Mouse (Mus musculus) embryonic facial prominence, embryonic 12.5 days (tissue): ENCODE results near the gene Smoc1. TPM values are rescaled to one million over a fixed set of nuclear protein-coding genes. Genes with fewer than 3 reads are reported as not detected.

Source experiments
- ATAC-seq: fragments of 200-750 bp; cut with Nextera tagmentation; 2 replicates; pipeline ENCODE4 v1.8.0; 2017; ENCODE audit not compliant: insufficient number of reproducible peaks, insufficient read depth, low FRiP score, low TSS enrichment
- H3K27ac ChIP-seq: fragments of 300-500 bp; sonication (generic); 2 replicates; pipeline ENCODE4 v1.5.1; 2016; ENCODE audit warnings: mild to moderate bottlenecking
- H3K27me3 ChIP-seq: fragments of 300-500 bp; sonication (generic); 2 replicates; pipeline ENCODE4 v1.6.1; 2016; ENCODE audit warnings: mild to moderate bottlenecking, moderate library complexity
- H3K36me3 ChIP-seq: fragments of 300-500 bp; sonication (generic); 2 replicates; pipeline ENCODE4 v1.6.1; 2016; ENCODE audit warnings: mild to moderate bottlenecking
- H3K4me1 ChIP-seq: fragments of 300-500 bp; sonication (generic); 2 replicates; pipeline ENCODE4 v1.6.1; 2016
- H3K4me2 ChIP-seq: fragments of 300-500 bp; sonication (generic); replicated peaks from 2 replicates; pipeline ENCODE4 v1.6.1; 2016; ENCODE audit warnings: mild to moderate bottlenecking, moderate library complexity
- H3K4me3 ChIP-seq: fragments of 300-500 bp; sonication (generic); 2 replicates; pipeline ENCODE4 v1.5.1; 2016; ENCODE audit warnings: mild to moderate bottlenecking
- H3K9ac ChIP-seq: fragments of 300-500 bp; sonication (generic); 2 replicates; pipeline ENCODE4 v1.6.1; 2016; ENCODE audit warnings: mild to moderate bottlenecking, moderate library complexity
- H3K9me3 ChIP-seq: fragments of 300-500 bp; sonication (generic); 2 replicates; pipeline ENCODE4 v1.6.1; 2016; ENCODE audit warnings: mild to moderate bottlenecking, moderate library complexity
- WGBS: fragments of 180-500 bp; shearing (Covaris S2); methylation state at CpG from one replicate; pipeline ENCODE4 v1.1.7; 2016; 5-methylcytosine and 5-hydroxymethylcytosine counted together
- polyA plus RNA-seq: library from polyadenylated mRNA; unstranded; fragments of >200 nt; fragmentation: Nextera tagmentation; extraction: Ambion mirVana; gene quantifications from 2 replicates; pipeline ENCODE4 v1.2.1, GENCODE M21; 2016

Gene Smoc1
- polyA plus RNA-seq, 1 experiment from 2014 or later: 14.7 TPM

GRCm38 (mm10) chr12:81160425-81160824 is 133.8 kb downstream of the Smoc1 start:
- no peak for ATAC-seq
- Histone ChIP-seq H3K9ac (no peak overlapping the region), H3K4me1 (no peaks in the 10 kb centered on the region), H3K27ac (no peak overlapping the region), H3K4me2 (no peak overlapping the region), H3K27me3 (no peaks in the 10 kb centered on the region), H3K36me3 (no peaks in the 10 kb centered on the region), H3K4me3 (no peak overlapping the region), H3K9me3 (no peaks in the 10 kb centered on the region)
- WGBS: 94% methylated on average over 3 of the region's 3 CpGs

GRCm38 (mm10) chr12:81160831-81161230 is 134.2 kb downstream of the Smoc1 start:
- no peak for ATAC-seq
- Histone ChIP-seq H3K27me3 (no peaks in the 10 kb centered on the region), H3K27ac (no peak overlapping the region), H3K9me3 (no peaks in the 10 kb centered on the region), H3K9ac (no peak overlapping the region), H3K4me3 (no peak overlapping the region), H3K36me3 (no peaks in the 10 kb centered on the region), H3K4me1 (no peaks in the 10 kb centered on the region), H3K4me2 (no peak overlapping the region)
- 66% methylated on average over 5 of the region's 5 CpGs for WGBS

GRCm38 (mm10) chr12:81161282-81161681 is 134.7 kb downstream of the Smoc1 start:
- WGBS: 83% methylated on average over 2 of the region's 2 CpGs
- H3K4me3 ChIP-seq: no peak overlapping the region
- no peaks in the 10 kb centered on the region for H3K27me3 ChIP-seq
- no peaks in the 10 kb centered on the region for H3K9me3 ChIP-seq
- H3K36me3 ChIP-seq: no peaks in the 10 kb centered on the region
- no peak overlapping the region for H3K4me2 ChIP-seq
- no peak overlapping the region for H3K27ac ChIP-seq
- no peak overlapping the region for H3K9ac ChIP-seq
- no peaks in the 10 kb centered on the region for H3K4me1 ChIP-seq
- no peak for ATAC-seq

- WGBS: 75% methylated on average over 3 of the region's 3 CpGs
- ATAC-seq: no peak
- H3K9ac ChIP-seq: no peak overlapping the region
- no peaks in the 10 kb centered on the region for H3K9me3 ChIP-seq
- H3K27me3 ChIP-seq: no peaks in the 10 kb centered on the region
- no peak overlapping the region for H3K27ac ChIP-seq
- no peak overlapping the region for H3K4me2 ChIP-seq
- no peaks in the 10 kb centered on the region for H3K36me3 ChIP-seq
- no peak overlapping the region for H3K4me3 ChIP-seq
- no peaks in the 10 kb centered on the region for H3K4me1 ChIP-seq
Measured at GRCm38 (mm10) chr12:81163131-81163530, 136.5 kb downstream of the Smoc1 start.

GRCm38 (mm10) chr12:81163566-81163965 is 137.0 kb downstream of the Smoc1 start:
- H3K9me3 ChIP-seq: no peaks in the 10 kb centered on the region
- H3K4me1 ChIP-seq: no peaks in the 10 kb centered on the region
- no peaks in the 10 kb centered on the region for H3K27me3 ChIP-seq
- WGBS: 86% methylated on average over 3 of the region's 3 CpGs
- no peak overlapping the region for H3K4me2 ChIP-seq
- ATAC-seq: no peak
- no peak overlapping the region for H3K4me3 ChIP-seq
- H3K36me3 ChIP-seq: no peaks in the 10 kb centered on the region
- H3K9ac ChIP-seq: no peak overlapping the region
- no peak overlapping the region for H3K27ac ChIP-seq

GRCm38 (mm10) chr12:81166092-81166491 is 139.5 kb downstream of the Smoc1 start:
- Histone ChIP-seq H3K36me3 (no peaks in the 10 kb centered on the region), H3K9ac (no peak overlapping the region), H3K4me1 (no peaks in the 10 kb centered on the region), H3K4me2 (no peak overlapping the region), H3K9me3 (no peaks in the 10 kb centered on the region), H3K27ac (no peak overlapping the region), H3K4me3 (no peak overlapping the region), H3K27me3 (no peaks in the 10 kb centered on the region)
- no peak for ATAC-seq
- 43% methylated on average over 10 of the region's 10 CpGs for WGBS

GRCm38 (mm10) chr12:81166615-81167014 is 140.0 kb downstream of the Smoc1 start:
- WGBS: 85% methylated on average over 8 of the region's 8 CpGs
- no peak for ATAC-seq
- Histone ChIP-seq H3K4me3 (no peak overlapping the region), H3K36me3 (no peaks in the 10 kb centered on the region), H3K4me2 (no peak overlapping the region), H3K27ac (no peak overlapping the region), H3K4me1 (no peaks in the 10 kb centered on the region), H3K9me3 (no peaks in the 10 kb centered on the region), H3K9ac (no peak overlapping the region), H3K27me3 (no peaks in the 10 kb centered on the region)

GRCm38 (mm10) chr12:81167142-81167541 is 140.5 kb downstream of the Smoc1 start:
- H3K27me3 ChIP-seq: no peaks in the 10 kb centered on the region
- no peak overlapping the region for H3K4me2 ChIP-seq
- H3K27ac ChIP-seq: no peak overlapping the region
- no peaks in the 10 kb centered on the region for H3K36me3 ChIP-seq
- no peaks in the 10 kb centered on the region for H3K9me3 ChIP-seq
- no peak overlapping the region for H3K9ac ChIP-seq
- no peak overlapping the region for H3K4me3 ChIP-seq
- H3K4me1 ChIP-seq: no peaks in the 10 kb centered on the region
- 89% methylated on average over 9 of the region's 9 CpGs for WGBS
- no peak for ATAC-seq

- Histone ChIP-seq H3K4me1 (no peaks in the 10 kb centered on the region), H3K27ac (no peak overlapping the region), H3K27me3 (no peaks in the 10 kb centered on the region), H3K4me3 (no peak overlapping the region), H3K9ac (no peak overlapping the region), H3K9me3 (no peaks in the 10 kb centered on the region), H3K4me2 (no peak overlapping the region), H3K36me3 (no peaks in the 10 kb centered on the region)
- ATAC-seq: no peak
- 89% methylated on average over 7 of the region's 7 CpGs for WGBS
Measured at GRCm38 (mm10) chr12:81168031-81168430, 141.4 kb downstream of the Smoc1 start.

GRCm38 (mm10) chr12:81168494-81168893 is 141.9 kb downstream of the Smoc1 start:
- no peaks in the 10 kb centered on the region for H3K27me3 ChIP-seq
- 78% methylated on average over 2 of the region's 2 CpGs for WGBS
- H3K27ac ChIP-seq: no peak overlapping the region
- no peaks in the 10 kb centered on the region for H3K36me3 ChIP-seq
- H3K4me1 ChIP-seq: no peaks in the 10 kb centered on the region
- ATAC-seq: no peak
- no peak overlapping the region for H3K9ac ChIP-seq
- H3K4me2 ChIP-seq: no peak overlapping the region
- H3K4me3 ChIP-seq: no peak overlapping the region
- no peaks in the 10 kb centered on the region for H3K9me3 ChIP-seq

GRCm38 (mm10) chr12:81170076-81170475 is 143.5 kb downstream of the Smoc1 start:
- Histone ChIP-seq H3K4me2 (no peak overlapping the region), H3K27ac (no peak overlapping the region), H3K4me3 (no peak overlapping the region), H3K9ac (no peak overlapping the region), H3K36me3 (no peaks in the 10 kb centered on the region), H3K4me1 (0 out of 2 replicates have a peak, but pooled peaks cover under 1% of the 10 kb centered on the region), H3K9me3 (no peaks in the 10 kb centered on the region), H3K27me3 (no peaks in the 10 kb centered on the region)
- ATAC-seq: no peak
- 79% methylated on average over 2 of the region's 2 CpGs for WGBS

- 90% methylated on average over 3 of the region's 3 CpGs for WGBS
- Histone ChIP-seq H3K9me3 (no peaks in the 10 kb centered on the region), H3K27me3 (no peaks in the 10 kb centered on the region), H3K36me3 (no peaks in the 10 kb centered on the region), H3K4me3 (no peak overlapping the region), H3K4me2 (no peak overlapping the region), H3K27ac (no peak overlapping the region), H3K4me1 (0 out of 2 replicates have a peak, but pooled peaks cover 3% of the 10 kb centered on the region), H3K9ac (no peak overlapping the region)
- no peak for ATAC-seq
Measured at GRCm38 (mm10) chr12:81173011-81173410, 146.4 kb downstream of the Smoc1 start.

- Histone ChIP-seq H3K9ac (no peak overlapping the region), H3K36me3 (no peaks in the 10 kb centered on the region), H3K4me2 (no peak overlapping the region), H3K27ac (no peak overlapping the region), H3K4me3 (no peak overlapping the region), H3K27me3 (no peaks in the 10 kb centered on the region), H3K9me3 (no peaks in the 10 kb centered on the region), H3K4me1 (0 out of 2 replicates have a peak, but pooled peaks cover 3% of the 10 kb centered on the region)
- WGBS: 91% methylated on average over 4 of the region's 4 CpGs
- no peak for ATAC-seq
Measured at GRCm38 (mm10) chr12:81173893-81174292, 147.3 kb downstream of the Smoc1 start.
